Mouse (Mus musculus): ENCODE results near the gene Gcm1. TPM values are rescaled to one million over a fixed set of nuclear protein-coding genes. Genes with fewer than 3 reads are reported as not detected.
"Not testable (repeated sequence)": the region's sequence is repeated elsewhere in the genome, so short reads cannot be mapped to it uniquely, and the experiment has no call there.

Gcm1 gene
- polyA plus RNA-seq, 2 experiments from 2014 or later, result 0.21 TPM; not detected in 1

GRCm38 (mm10) chr9:78050452-78050970 is 1.2 kb upstream of the Gcm1 start:
- ATAC-seq, result no peak

GRCm38 (mm10) chr9:78053821-78054220 is 2.1 kb downstream of the Gcm1 start:
- ATAC-seq, result no peak

- no peak for ATAC-seq
Observed at GRCm38 (mm10) chr9:78054298-78054697, 2.6 kb downstream of the Gcm1 start.

- no peak for ATAC-seq
Observed at GRCm38 (mm10) chr9:78059525-78060120, 7.9 kb downstream of the Gcm1 start.

GRCm38 (mm10) chr9:78062392-78062791 is 10.7 kb downstream of the Gcm1 start:
- ATAC-seq, result no peak

GRCm38 (mm10) chr9:78064121-78064520 is 12.4 kb downstream of the Gcm1 start:
- no peak for ATAC-seq

GRCm38 (mm10) chr9:78070496-78070895 is 18.8 kb downstream of the Gcm1 start:
- no peak for ATAC-seq

GRCm38 (mm10) chr9:78071626-78072025 is 19.9 kb downstream of the Gcm1 start:
- ATAC-seq, result no peak

GRCm38 (mm10) chr9:78073291-78073690 is 21.6 kb downstream of the Gcm1 start:
- ATAC-seq, result not testable (repeated sequence)

- peak; percentile 46 for ATAC-seq
Observed at GRCm38 (mm10) chr9:78073713-78074340, 22.1 kb downstream of the Gcm1 start.

GRCm38 (mm10) chr9:78075256-78075655 is 23.5 kb downstream of the Gcm1 start:
- no peak for ATAC-seq

GRCm38 (mm10) chr9:78078240-78078639 is 26.5 kb downstream of the Gcm1 start:
- ATAC-seq, result no peak

- ATAC-seq, result no peak
Observed at GRCm38 (mm10) chr9:78081835-78082234, 30.1 kb downstream of the Gcm1 start.

- no peak for ATAC-seq
Observed at GRCm38 (mm10) chr9:78084341-78084740, 32.6 kb downstream of the Gcm1 start.

GRCm38 (mm10) chr9:78085722-78086287 is 34.1 kb downstream of the Gcm1 start:
- ATAC-seq, result no peak

GRCm38 (mm10) chr9:78087751-78088150 is 36.0 kb downstream of the Gcm1 start:
- ATAC-seq, result no peak

GRCm38 (mm10) chr9:78088521-78088920 is 36.8 kb downstream of the Gcm1 start:
- ATAC-seq, result no peak

- no peak for ATAC-seq
Observed at GRCm38 (mm10) chr9:78088971-78089370, 37.2 kb downstream of the Gcm1 start.

GRCm38 (mm10) chr9:78089906-78090305 is 38.2 kb downstream of the Gcm1 start:
- ATAC-seq, result no peak

GRCm38 (mm10) chr9:78090596-78090995 is 38.9 kb downstream of the Gcm1 start:
- no peak for ATAC-seq

GRCm38 (mm10) chr9:78095686-78096085 is 44.0 kb downstream of the Gcm1 start:
- no peak for ATAC-seq

- no peak for ATAC-seq
Observed at GRCm38 (mm10) chr9:78096376-78096775, 44.7 kb downstream of the Gcm1 start.

GRCm38 (mm10) chr9:78100956-78101355 is 49.2 kb downstream of the Gcm1 start:
- peak; percentile 36 for ATAC-seq

- no peak for ATAC-seq
Observed at GRCm38 (mm10) chr9:78101431-78101830, 49.7 kb downstream of the Gcm1 start.

All from activated CD4-positive, CD25-positive, alpha-beta regulatory T cell, adult 4 months (primary cell).